Mouse (Mus musculus): ENCODE data around the gene Wfdc12.

GRCm38 (mm10) chr2:164184145-164184719 is 6.2 kb downstream of the Wfdc12 start:
- TF ChIP-seq CTCF (IDR thresholded peaks at IDR 0.05; ENCODE audit: low read depth) (no peak), EP300 (optimal IDR thresholded peaks at IDR 0.05) (no peak)

Data from stomach, postnatal 0 days (tissue).